12 mouse cellular contexts compared by ENCODE assay signal in genomic region chr5:30909863-30910262, GRCm38 (mm10). TPM values are rescaled to one million over a fixed set of nuclear protein-coding genes. Genes with fewer than 3 reads are reported as not detected.
DNase-seq lines count a peak whose midpoint lies in the region; ATAC-seq and TF ChIP-seq lines count a peak whose summit lies in the region.
"Had no signal": no experiment of that assay in that cellular context is flagged by ENCODE, and none has a peak within 500 bp of the region (broad histone marks: within the 10 kb centered on the region; RNA-seq: fewer than 3 reads in every experiment).

No protein-coding gene starts in this region.

- peak overlapping the region; percentile 98 for H3K27ac ChIP-seq in heart, embryonic 12.5 days (ENCODE audit: poor library complexity, severe bottlenecking)
- H3K27ac ChIP-seq in lung, embryonic 15.5 days, result peak overlapping the region; percentile 95
- H3K27ac ChIP-seq in limb, embryonic 13.5 days, result peak overlapping the region; percentile 96
- peak overlapping the region; percentile 96 for H3K27ac ChIP-seq in stomach, postnatal 0 days (replicated peaks)

- H3K4me1 ChIP-seq in heart, embryonic 12.5 days (replicated peaks), result peaks cover 78% of the 10 kb centered on the region
- peaks cover 55% of the 10 kb centered on the region for H3K4me1 ChIP-seq in lung, embryonic 15.5 days
- peaks cover 82% of the 10 kb centered on the region for H3K4me1 ChIP-seq in limb, embryonic 13.5 days
- H3K4me1 ChIP-seq in stomach, postnatal 0 days (replicated peaks; ENCODE audit: control insufficient read depth, insufficient read depth), result peaks cover 18% of the 10 kb centered on the region

- H3K9me3 ChIP-seq in heart, embryonic 12.5 days (replicated peaks), result no peaks in the 10 kb centered on the region
- no peaks in the 10 kb centered on the region for H3K9me3 ChIP-seq in lung, embryonic 15.5 days
- H3K9me3 ChIP-seq in limb, embryonic 13.5 days, result no peaks in the 10 kb centered on the region
- no peaks in the 10 kb centered on the region for H3K9me3 ChIP-seq in stomach, postnatal 0 days (ENCODE audit: control insufficient read depth, low read length)

- H3K4me2 ChIP-seq in heart, embryonic 12.5 days, result no peak overlapping the region
- H3K4me2 ChIP-seq in lung, embryonic 15.5 days, result no peak overlapping the region
- H3K4me2 ChIP-seq in limb, embryonic 13.5 days (replicated peaks), result 0 out of 2 replicates have a peak overlapping the region, but pooled peaks have one; percentile 96
- H3K4me2 ChIP-seq in stomach, postnatal 0 days (replicated peaks; ENCODE audit: low read depth), result no peak overlapping the region

- no peak overlapping the region for H3K4me3 ChIP-seq in heart, embryonic 12.5 days
- H3K4me3 ChIP-seq in lung, embryonic 15.5 days, result no peak overlapping the region
- no peak overlapping the region for H3K4me3 ChIP-seq in limb, embryonic 13.5 days
- no peak overlapping the region for H3K4me3 ChIP-seq in stomach, postnatal 0 days (ENCODE audit: low read depth, low read length)

- WGBS in heart, embryonic 12.5 days, result 78% methylated on average over 7 of the region's 7 CpGs
- 76% methylated on average over 7 of the region's 7 CpGs for WGBS in lung, embryonic 15.5 days
- 80% methylated on average over 7 of the region's 7 CpGs for WGBS in limb, embryonic 13.5 days
- WGBS in stomach, postnatal 0 days, result 80% methylated on average over 7 of the region's 7 CpGs

- no peak overlapping the region for H3K9ac ChIP-seq in heart, embryonic 12.5 days
- H3K9ac ChIP-seq in lung, embryonic 15.5 days, result no peak overlapping the region
- no peak overlapping the region for H3K9ac ChIP-seq in limb, embryonic 13.5 days
- no peak overlapping the region for H3K9ac ChIP-seq in stomach, postnatal 0 days (ENCODE audit: low read length)

- DNase-seq in heart, adult 18-20 months, result no peak
- DNase-seq in lung, adult 18-20 months, result no peak
- DNase-seq in stomach, postnatal 0 days (ENCODE audit: low spot score), result no peak
- DNase-seq in thymus, postnatal 25 days, result no peak
- DNase-seq: B cell, adult 2 months; lung, postnatal 4 days; right cerebral cortex, postnatal 25 days had no signal

- TF ChIP-seq EP300 in stomach, postnatal 0 days (optimal IDR thresholded peaks at IDR 0.05), result no peak

- ATAC-seq in heart, embryonic 12.5 days (ENCODE audit: insufficient number of reproducible peaks, low FRiP score), result no peak
- ATAC-seq in lung, embryonic 15.5 days (ENCODE audit: borderline replicate concordance, extremely low read depth, low FRiP score, low TSS enrichment), result no peak
- ATAC-seq in limb, embryonic 13.5 days (ENCODE audit: low FRiP score, low read depth), result no peak
- no peak for ATAC-seq in stomach, postnatal 0 days (ENCODE audit: low FRiP score, low TSS enrichment)
- ATAC-seq in cerebellum, adult (ENCODE audit: insufficient number of reproducible peaks, low FRiP score, low TSS enrichment), result no peak
- ATAC-seq: forebrain, embryonic 14.5 days had no signal

- TF ChIP-seq CTCF in stomach, postnatal 0 days (IDR thresholded peaks at IDR 0.05; ENCODE audit: low read depth), result no peak

- peaks cover 14% of the 10 kb centered on the region for H3K36me3 ChIP-seq in heart, embryonic 12.5 days
- H3K36me3 ChIP-seq in lung, embryonic 15.5 days, result peaks cover 13% of the 10 kb centered on the region
- H3K36me3 ChIP-seq in limb, embryonic 13.5 days, result peaks cover 14% of the 10 kb centered on the region
- H3K36me3 ChIP-seq in stomach, postnatal 0 days (ENCODE audit: control insufficient read depth, insufficient read depth, low read length), result peaks cover 5% of the 10 kb centered on the region; the same call in 1 of the 2 replicates

- H3K27me3 ChIP-seq in heart, embryonic 12.5 days (replicated peaks), result no peaks in the 10 kb centered on the region
- no peaks in the 10 kb centered on the region for H3K27me3 ChIP-seq in lung, embryonic 15.5 days
- no peaks in the 10 kb centered on the region for H3K27me3 ChIP-seq in limb, embryonic 13.5 days
- no peaks in the 10 kb centered on the region for H3K27me3 ChIP-seq in stomach, postnatal 0 days (ENCODE audit: control insufficient read depth, insufficient read depth, low read length)

RNA-seq across cellular contexts. Expression of gene Ost4, which starts 2.3 kb away (rescaled TPM):
- polyA plus RNA-seq in heart, embryonic 12.5 days (2016; fragmentation: Nextera tagmentation; extraction: Ambion mirVana), result 386 and 388 TPM in 2 replicates
- 100 to 1,000 TPM; 146 to 159 TPM for total RNA-seq in heart, adult 18-20 months (2021)
- 421 and 449 TPM in 2 replicates for polyA plus RNA-seq in lung, embryonic 15.5 days (2015; fragmentation: Nextera tagmentation; extraction: Ambion mirVana)
- polyA plus RNA-seq in limb, embryonic 13.5 days (2015; fragmentation: Nextera tagmentation; extraction: Ambion mirVana), result 408 and 424 TPM in 2 replicates
- 368 and 397 TPM in 2 replicates for polyA plus RNA-seq in stomach, postnatal 0 days (2015; fragmentation: Nextera tagmentation; extraction: Ambion mirVana)

RNA-seq across cellular contexts. Expression of gene Emilin1, which starts 3.3 kb away (rescaled TPM):
- polyA plus RNA-seq in heart, embryonic 12.5 days (2016; fragmentation: Nextera tagmentation; extraction: Ambion mirVana), result 179 and 187 TPM in 2 replicates
- 10 to 100 TPM; 14.2 to 16.9 TPM for total RNA-seq in heart, adult 18-20 months (2021)
- polyA plus RNA-seq in lung, embryonic 15.5 days (2015; fragmentation: Nextera tagmentation; extraction: Ambion mirVana), result 228 and 233 TPM in 2 replicates
- polyA plus RNA-seq in limb, embryonic 13.5 days (2015; fragmentation: Nextera tagmentation; extraction: Ambion mirVana), result 279 and 281 TPM in 2 replicates
- polyA plus RNA-seq in stomach, postnatal 0 days (2015; fragmentation: Nextera tagmentation; extraction: Ambion mirVana), result 85.6 and 97.0 TPM in 2 replicates

RNA-seq across cellular contexts. Expression of gene Khk, which starts 11.4 kb away (rescaled TPM):
- 6.5 and 8.1 TPM in 2 replicates for polyA plus RNA-seq in heart, embryonic 12.5 days (2016; fragmentation: Nextera tagmentation; extraction: Ambion mirVana)
- 10 to 100 TPM; 27.1 to 28.5 TPM for total RNA-seq in heart, adult 18-20 months (2021)
- polyA plus RNA-seq in lung, embryonic 15.5 days (2015; fragmentation: Nextera tagmentation; extraction: Ambion mirVana), result 11.8 and 14.6 TPM in 2 replicates
- polyA plus RNA-seq in limb, embryonic 13.5 days (2015; fragmentation: Nextera tagmentation; extraction: Ambion mirVana), result 20.0 and 22.6 TPM in 2 replicates
- 28.4 and 33.6 TPM in 2 replicates for polyA plus RNA-seq in stomach, postnatal 0 days (2015; fragmentation: Nextera tagmentation; extraction: Ambion mirVana)

RNA-seq across cellular contexts. Expression of gene Agbl5, which starts 21.4 kb away (rescaled TPM):
- polyA plus RNA-seq in heart, embryonic 12.5 days (2016; fragmentation: Nextera tagmentation; extraction: Ambion mirVana), result 12.5 and 14.4 TPM in 2 replicates
- total RNA-seq in heart, adult 18-20 months (2021), result 1 to 10 TPM; 7.2 to 7.3 TPM
- 20.4 and 21.0 TPM in 2 replicates for polyA plus RNA-seq in lung, embryonic 15.5 days (2015; fragmentation: Nextera tagmentation; extraction: Ambion mirVana)
- polyA plus RNA-seq in limb, embryonic 13.5 days (2015; fragmentation: Nextera tagmentation; extraction: Ambion mirVana), result 32.5 and 34.0 TPM in 2 replicates
- polyA plus RNA-seq in stomach, postnatal 0 days (2015; fragmentation: Nextera tagmentation; extraction: Ambion mirVana), result 6.9 and 9.1 TPM in 2 replicates

RNA-seq across cellular contexts. Expression of gene Cgref1, which starts 35.5 kb away (rescaled TPM):
- 4.9 and 5.2 TPM in 2 replicates for polyA plus RNA-seq in heart, embryonic 12.5 days (2016; fragmentation: Nextera tagmentation; extraction: Ambion mirVana)
- under 1 TPM; 0.59 to 0.84 TPM for total RNA-seq in heart, adult 18-20 months (2021)
- polyA plus RNA-seq in lung, embryonic 15.5 days (2015; fragmentation: Nextera tagmentation; extraction: Ambion mirVana), result 2.3 and 2.4 TPM in 2 replicates
- 7.6 and 8.7 TPM in 2 replicates for polyA plus RNA-seq in limb, embryonic 13.5 days (2015; fragmentation: Nextera tagmentation; extraction: Ambion mirVana)
- 22.5 and 24.8 TPM in 2 replicates for polyA plus RNA-seq in stomach, postnatal 0 days (2015; fragmentation: Nextera tagmentation; extraction: Ambion mirVana)
